Mouse (Mus musculus) forebrain, embryonic 12.5 days (tissue): ENCODE results near the gene Nceh1. TPM values are rescaled to one million over a fixed set of nuclear protein-coding genes. Genes with fewer than 3 reads are reported as not detected.

Source experiments
- ATAC-seq: fragments of 200-750 bp; cut with Nextera tagmentation; 2 replicates; pipeline ENCODE4 v1.8.0; 2017; ENCODE audit warnings: moderate TSS enrichment; ENCODE audit not compliant: low FRiP score
- H3K27ac ChIP-seq: fragments of 300-500 bp; sonication (generic); 2 replicates; pipeline ENCODE4 v1.5.1; 2016; ENCODE audit warnings: mild to moderate bottlenecking
- H3K27me3 ChIP-seq: fragments of 300-500 bp; sonication (generic); 2 replicates; pipeline ENCODE4 v1.6.1; 2016; ENCODE audit warnings: mild to moderate bottlenecking
- H3K36me3 ChIP-seq: fragments of 300-500 bp; sonication (generic); replicated peaks from 2 replicates; pipeline ENCODE4 v1.6.1; 2016; ENCODE audit warnings: mild to moderate bottlenecking
- H3K4me1 ChIP-seq: fragments of 300-500 bp; sonication (generic); 2 replicates; pipeline ENCODE4 v1.6.1; 2016
- H3K4me2 ChIP-seq: fragments of 300-500 bp; sonication (generic); 2 replicates; pipeline ENCODE4 v1.6.1; 2016; ENCODE audit warnings: mild to moderate bottlenecking, moderate library complexity
- H3K4me3 ChIP-seq: fragments of 300-500 bp; sonication (generic); replicated peaks from 2 replicates; pipeline ENCODE4 v1.5.1; 2016; ENCODE audit warnings: mild to moderate bottlenecking
- H3K9ac ChIP-seq: fragments of 300-500 bp; sonication (generic); 2 replicates; pipeline ENCODE4 v1.6.1; 2016; ENCODE audit warnings: mild to moderate bottlenecking
- H3K9me3 ChIP-seq: fragments of 300-500 bp; sonication (generic); 2 replicates; pipeline ENCODE4 v1.6.1; 2016
- WGBS: fragments of 180-500 bp; shearing (Covaris S2); methylation state at CpG from one replicate; pipeline ENCODE4 v1.1.7; 2016; 5-methylcytosine and 5-hydroxymethylcytosine counted together
- polyA plus RNA-seq: library from polyadenylated mRNA; unstranded; fragments of >200 nt; fragmentation: Nextera tagmentation; extraction: Ambion mirVana; gene quantifications from 2 replicates; pipeline ENCODE4 v1.2.1, GENCODE M21; 2016

The Nceh1 gene
- polyA plus RNA-seq, 1 experiment from 2014 or later: 4.4 TPM

GRCm38 (mm10) chr3:27323551-27323950, 140.8 kb downstream of the Nceh1 start:
- ATAC-seq: no peak
- 66% methylated on average over 5 of the region's 5 CpGs for WGBS
- H3K9me3 ChIP-seq: no peaks in the 10 kb centered on the region
- no peaks in the 10 kb centered on the region for H3K27me3 ChIP-seq
- no peaks in the 10 kb centered on the region for H3K4me1 ChIP-seq
- H3K27ac ChIP-seq: no peak overlapping the region
- H3K9ac ChIP-seq: no peak overlapping the region
- H3K36me3 ChIP-seq: no peaks in the 10 kb centered on the region
- no peak overlapping the region for H3K4me2 ChIP-seq
- no peak overlapping the region for H3K4me3 ChIP-seq

GRCm38 (mm10) chr3:27326633-27327191, 143.9 kb downstream of the Nceh1 start:
- no peak overlapping the region for H3K9ac ChIP-seq
- 82% methylated on average over 4 of the region's 4 CpGs for WGBS

GRCm38 (mm10) chr3:27330706-27331105, 147.9 kb downstream of the Nceh1 start:
- no peak overlapping the region for H3K9ac ChIP-seq
- no peaks in the 10 kb centered on the region for H3K27me3 ChIP-seq
- no peak overlapping the region for H3K4me3 ChIP-seq
- H3K4me2 ChIP-seq: no peak overlapping the region
- ATAC-seq: no peak
- H3K36me3 ChIP-seq: no peaks in the 10 kb centered on the region
- no peaks in the 10 kb centered on the region for H3K9me3 ChIP-seq
- H3K27ac ChIP-seq: no peak overlapping the region
- H3K4me1 ChIP-seq: no peaks in the 10 kb centered on the region
- 91% methylated on average over 5 of the region's 5 CpGs for WGBS

More at GRCm38 (mm10) chr3:27326633-27327191, 143.9 kb downstream of the Nceh1 start:
- Histone ChIP-seq H3K9me3 (no peaks in the 10 kb centered on the region), H3K36me3 (no peaks in the 10 kb centered on the region), H3K4me3 (no peak overlapping the region), H3K4me1 (no peaks in the 10 kb centered on the region), H3K4me2 (no peak overlapping the region), H3K27me3 (no peaks in the 10 kb centered on the region), H3K27ac (no peak overlapping the region)
- no peak for ATAC-seq

Other genes with a start within 250 kb of the Nceh1 start
- gene Ect2, start 29.1 kb upstream of the Nceh1 start, polyA plus RNA-seq: 99.1 and 108 TPM in 2 replicates
- not detected in 2 replicates for gene Tnfsf10, start 134.1 kb downstream of the Nceh1 start, polyA plus RNA-seq
- 0.04 TPM in 1 of 2 replicates, not detected in the other for gene Ghsr, start 188.4 kb downstream of the Nceh1 start, polyA plus RNA-seq